Mouse (Mus musculus): ENCODE results near the gene Alox12.

The Alox12 gene

DNA sequence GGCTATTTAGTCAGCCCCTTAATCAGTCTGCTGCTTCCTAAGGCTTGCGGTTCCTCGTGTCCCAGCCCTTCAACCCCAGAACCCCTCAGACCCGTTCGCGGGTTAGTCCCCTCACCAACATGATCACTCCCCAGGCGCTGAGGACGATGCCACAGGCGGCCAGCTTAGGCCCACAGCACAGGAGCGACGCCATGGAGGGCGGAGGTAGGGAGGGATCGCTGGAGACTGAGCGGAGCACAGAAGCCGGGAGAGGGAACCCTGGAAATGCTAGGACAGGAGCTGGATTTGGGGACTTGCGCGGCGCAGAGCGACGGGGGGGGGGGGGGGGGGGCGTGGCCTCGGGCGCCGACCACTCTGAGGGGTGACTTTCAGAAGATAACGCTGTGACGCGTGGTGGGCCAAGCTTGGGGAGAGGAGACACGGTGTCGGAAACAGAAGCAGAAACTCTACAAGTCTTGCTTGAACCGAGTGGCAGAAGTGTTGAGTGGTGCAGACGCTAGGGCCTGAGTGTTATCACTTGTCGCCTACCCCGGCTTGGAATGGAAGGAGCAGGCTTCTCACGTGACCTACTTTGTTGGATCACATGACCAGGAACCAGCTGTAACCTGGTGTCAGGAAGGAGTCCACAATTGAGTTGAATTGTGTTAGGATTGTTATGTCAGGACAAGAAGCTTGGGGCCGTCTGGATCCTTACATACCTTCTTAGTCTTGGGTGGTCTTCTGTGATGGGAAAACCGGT, 15.4 kb downstream of the Alox12 start, which contains the start of the genes Gm21988 and Rnasek:
TSS of gene Gm21988 (minus strand) at position 290 of the 739 bp plus-strand sequence.
TSS of gene Rnasek (minus strand) at position 302 of the 739 bp plus-strand sequence.
- DNase-seq (ENCODE audit: low spot score in 2 of 2): peak; percentile 57 to 66

GRCm38 (mm10) chr11:70238591-70239440, 16.3 kb downstream of the Alox12 start:
- no peak for DNase-seq (ENCODE audit: low spot score in 2 of 2)

DNA sequence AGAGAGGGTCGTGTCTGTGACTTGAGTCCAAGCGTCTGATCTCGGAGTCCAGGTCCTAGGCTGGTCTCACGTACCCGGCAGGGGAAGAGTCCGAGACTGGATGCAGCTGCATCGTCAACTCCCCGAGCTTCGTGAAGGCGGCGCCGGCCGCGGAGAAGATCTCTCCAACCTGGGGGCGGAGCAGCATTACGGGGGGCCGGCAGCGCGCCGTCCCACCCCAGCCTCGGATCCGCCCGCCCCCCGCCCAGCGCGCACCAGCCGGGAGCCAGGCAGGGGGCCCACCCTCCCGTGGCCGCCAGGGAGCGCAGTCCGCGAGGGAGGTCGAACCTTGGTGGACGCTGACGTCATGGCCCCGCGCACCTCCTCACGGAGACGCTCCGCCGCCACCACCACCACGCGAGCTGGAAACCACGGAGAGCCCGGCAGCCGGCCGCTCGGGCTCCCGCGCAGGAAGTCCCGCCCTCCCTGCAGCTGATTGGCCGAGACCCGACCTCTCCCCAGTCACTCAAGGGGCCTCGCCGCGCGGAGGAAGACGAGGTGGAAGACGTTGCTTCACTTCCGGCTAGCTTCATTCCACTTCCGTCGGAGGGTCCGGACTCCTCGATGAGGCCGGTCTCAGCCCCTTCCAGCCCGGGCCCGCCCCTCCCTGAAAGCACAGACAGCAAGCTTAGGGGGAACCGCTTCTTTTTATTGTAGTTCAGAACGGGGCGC, 17.5 kb downstream of the Alox12 start, which contains the start of gene 0610010K14Rik:
TSS of gene 0610010K14Rik (minus strand) at position 458 of the 711 bp plus-strand sequence.
- peak; percentile 96 to 98 for DNase-seq (ENCODE audit: low spot score in 2 of 2)

DNA sequence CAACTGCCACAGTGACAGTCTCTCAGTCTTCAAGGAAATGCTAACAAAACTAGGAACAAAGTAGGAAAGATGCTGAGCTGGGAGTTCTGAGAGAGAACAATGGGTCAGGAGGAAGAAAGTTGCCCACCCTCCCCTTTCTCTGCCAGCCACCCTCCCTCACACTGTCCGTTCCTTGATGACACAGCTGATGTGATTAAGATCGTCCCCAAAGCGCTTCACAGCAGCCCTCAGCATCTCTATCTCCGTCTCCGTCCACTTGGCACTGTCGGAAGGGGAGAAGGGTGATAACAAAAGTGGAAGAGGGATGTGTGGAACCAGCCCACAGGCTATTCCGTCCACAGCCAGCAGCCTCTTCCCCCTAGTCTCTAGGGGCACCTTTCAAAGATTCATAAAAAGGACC, 18.4 kb downstream of the Alox12 start:
- DNase-seq (ENCODE audit: low spot score in 2 of 2): no peak

- DNase-seq (ENCODE audit: low spot score in 2 of 2): no peak
Observed at GRCm38 (mm10) chr11:70235254-70235900, 19.8 kb downstream of the Alox12 start.

DNA sequence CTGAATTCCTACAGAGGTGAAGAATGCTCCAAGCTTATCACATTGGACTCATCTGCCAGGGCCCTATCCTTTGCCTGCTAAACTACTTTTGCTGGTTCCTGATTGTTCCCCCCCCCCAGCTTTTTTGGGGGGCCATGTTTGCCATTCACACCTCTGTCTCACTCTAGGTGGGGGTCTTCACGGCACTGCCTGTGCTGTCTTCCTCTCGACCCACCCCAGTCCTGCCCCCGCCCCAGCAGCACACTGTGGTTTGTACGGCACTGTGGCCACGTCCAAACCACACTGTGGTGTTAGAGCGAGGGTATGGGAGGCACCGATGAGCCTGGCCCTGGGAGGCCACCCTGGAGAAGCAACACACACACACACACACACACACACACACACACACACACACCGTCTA, 20.7 kb downstream of the Alox12 start:
- DNase-seq (ENCODE audit: low spot score in 2 of 2): no peak

- no peak for DNase-seq (ENCODE audit: low spot score in 2 of 2)
Observed at GRCm38 (mm10) chr11:70234037-70234436, 21.1 kb downstream of the Alox12 start.

GRCm38 (mm10) chr11:70233016-70233415, 22.1 kb downstream of the Alox12 start:
- DNase-seq (ENCODE audit: low spot score in 2 of 2): no peak

- DNase-seq (ENCODE audit: low spot score in 2 of 2): no peak
Observed at GRCm38 (mm10) chr11:70232546-70232945, 22.6 kb downstream of the Alox12 start.

DNA sequence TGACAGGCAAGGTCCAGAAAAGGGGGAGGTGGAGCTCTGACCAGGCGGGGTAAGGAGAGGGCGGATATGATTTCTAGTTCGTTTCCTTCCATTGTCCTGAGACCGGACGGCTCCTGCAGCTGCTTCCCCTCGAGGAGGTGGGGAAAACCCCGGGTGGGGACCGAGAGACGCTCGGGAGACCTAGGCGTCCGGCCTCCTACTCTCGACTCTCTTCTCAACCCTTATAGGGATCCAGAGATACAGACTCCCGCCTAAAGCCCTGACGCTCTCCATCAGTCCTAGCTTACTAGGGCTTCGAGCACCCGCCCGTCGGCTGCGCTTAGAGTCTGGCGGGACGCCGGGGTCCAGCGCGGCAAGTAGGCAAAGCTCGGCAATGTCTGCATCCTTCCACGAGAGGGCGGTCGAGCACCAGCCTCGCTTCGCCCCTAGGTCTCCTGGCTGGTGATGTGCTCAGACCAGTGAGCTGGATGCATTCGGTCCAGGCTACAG, 24.9 kb downstream of the Alox12 start:
- DNase-seq (ENCODE audit: low spot score in 2 of 2): peak; percentile 67 to 82

- no peak for DNase-seq (ENCODE audit: low spot score in 2 of 2)
Observed at GRCm38 (mm10) chr11:70229260-70230010, 25.7 kb downstream of the Alox12 start, which contains the start of gene Bcl6b. TSS of gene Bcl6b (minus strand) at chr11:70229798.

DNA sequence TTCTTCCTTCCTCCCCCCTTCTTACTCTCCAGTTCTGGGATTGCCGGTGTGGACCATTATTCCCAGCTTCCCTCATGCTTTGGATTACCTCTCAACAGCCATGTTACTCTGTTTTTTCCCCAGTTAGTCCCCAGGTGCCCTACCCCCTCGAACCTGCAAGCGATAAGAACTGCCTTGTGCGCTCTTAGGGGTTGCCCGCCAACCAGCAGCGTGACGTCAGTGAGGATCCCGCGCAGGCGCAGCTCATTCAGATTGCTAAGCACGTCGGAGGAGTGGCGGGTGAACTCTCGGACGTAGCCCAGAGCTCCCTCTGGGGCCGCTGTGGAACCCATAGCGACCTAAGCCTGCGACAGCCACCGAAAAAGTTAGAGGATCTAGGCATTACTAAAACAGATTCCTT, 26.3 kb downstream of the Alox12 start:
- DNase-seq (ENCODE audit: low spot score in 2 of 2): peak; percentile 74 to 82

GRCm38 (mm10) chr11:70227661-70228245, 27.4 kb downstream of the Alox12 start:
- DNase-seq (ENCODE audit: low spot score in 2 of 2): no peak

DNA sequence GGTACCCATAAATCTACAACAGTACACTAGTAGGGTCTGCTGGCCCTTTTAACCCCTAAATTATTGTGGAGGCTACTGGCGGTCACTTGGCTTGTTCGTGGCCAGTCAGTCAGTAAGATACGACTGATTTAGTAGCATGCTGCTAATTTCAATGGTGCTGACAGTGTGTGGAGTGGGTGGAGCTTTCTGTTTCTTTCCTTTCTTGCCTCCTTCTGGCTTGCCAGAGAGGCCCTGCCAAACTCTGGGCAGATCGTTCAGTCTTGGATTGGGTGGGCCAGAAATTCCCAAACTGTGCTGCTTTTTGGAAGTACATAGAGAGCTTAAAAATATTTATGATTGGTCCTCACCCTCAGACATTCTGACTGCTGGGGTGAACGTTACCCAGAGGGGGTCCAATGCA, 28.0 kb downstream of the Alox12 start:
- DNase-seq (ENCODE audit: low spot score in 2 of 2): no peak

DNA sequence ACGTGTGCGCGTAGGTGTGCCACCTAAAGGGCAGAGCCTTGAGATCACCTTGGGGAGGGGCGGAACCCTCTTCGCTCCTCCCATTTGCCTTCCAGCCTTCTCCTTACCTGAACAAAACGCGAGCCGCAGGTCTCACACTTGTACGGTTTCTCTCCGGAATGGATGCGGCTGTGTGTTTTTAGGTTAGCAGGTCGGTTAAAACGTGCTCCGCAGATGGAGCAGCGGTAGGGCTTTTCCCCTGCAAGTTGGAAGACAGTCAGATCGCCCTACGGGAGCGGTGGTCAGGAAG, 28.6 kb downstream of the Alox12 start:
- DNase-seq (ENCODE audit: low spot score in 2 of 2): no peak

DNA sequence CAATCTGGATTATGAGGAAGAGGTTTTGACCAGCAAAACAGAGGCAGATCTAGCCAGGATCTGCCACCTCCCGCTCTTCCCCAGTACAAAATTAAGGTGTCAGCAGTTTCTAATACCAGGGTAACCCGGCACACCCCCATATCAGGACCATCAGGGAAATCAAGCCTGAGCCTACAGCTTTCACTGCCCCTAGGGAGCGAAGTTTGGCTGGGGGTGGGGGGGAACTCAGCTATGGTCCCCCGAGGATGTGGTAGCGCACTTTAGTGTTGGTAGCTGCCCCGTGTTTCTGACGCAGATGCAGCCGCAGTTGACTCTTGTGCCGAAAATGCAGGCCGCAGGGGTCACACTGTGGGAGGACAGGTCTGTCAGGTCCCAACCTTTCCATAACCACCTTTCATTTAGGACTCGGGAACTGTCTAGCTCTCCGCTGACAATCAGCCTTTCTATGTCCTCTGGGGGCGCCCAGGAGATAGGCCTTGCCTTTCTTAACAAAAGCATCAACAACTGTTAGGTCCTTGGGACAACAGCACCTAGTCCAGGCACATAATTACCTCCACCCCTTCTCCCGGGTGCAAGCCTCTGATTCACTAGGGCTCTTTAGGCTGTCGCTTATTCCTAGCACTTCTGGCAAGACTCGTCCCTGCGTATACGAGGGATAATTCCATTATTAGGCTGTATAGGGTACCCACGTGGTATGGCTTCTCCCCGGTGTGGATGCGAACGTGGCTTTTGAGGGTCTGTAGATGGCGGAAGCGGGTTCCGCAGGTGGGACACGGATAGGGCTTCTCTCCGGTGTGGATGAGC, 29.2 kb downstream of the Alox12 start:
- no peak for DNase-seq (ENCODE audit: low spot score in 2 of 2)

- no peak for DNase-seq (ENCODE audit: low spot score in 2 of 2)
Observed at GRCm38 (mm10) chr11:70223724-70224123, 31.4 kb downstream of the Alox12 start.

DNA sequence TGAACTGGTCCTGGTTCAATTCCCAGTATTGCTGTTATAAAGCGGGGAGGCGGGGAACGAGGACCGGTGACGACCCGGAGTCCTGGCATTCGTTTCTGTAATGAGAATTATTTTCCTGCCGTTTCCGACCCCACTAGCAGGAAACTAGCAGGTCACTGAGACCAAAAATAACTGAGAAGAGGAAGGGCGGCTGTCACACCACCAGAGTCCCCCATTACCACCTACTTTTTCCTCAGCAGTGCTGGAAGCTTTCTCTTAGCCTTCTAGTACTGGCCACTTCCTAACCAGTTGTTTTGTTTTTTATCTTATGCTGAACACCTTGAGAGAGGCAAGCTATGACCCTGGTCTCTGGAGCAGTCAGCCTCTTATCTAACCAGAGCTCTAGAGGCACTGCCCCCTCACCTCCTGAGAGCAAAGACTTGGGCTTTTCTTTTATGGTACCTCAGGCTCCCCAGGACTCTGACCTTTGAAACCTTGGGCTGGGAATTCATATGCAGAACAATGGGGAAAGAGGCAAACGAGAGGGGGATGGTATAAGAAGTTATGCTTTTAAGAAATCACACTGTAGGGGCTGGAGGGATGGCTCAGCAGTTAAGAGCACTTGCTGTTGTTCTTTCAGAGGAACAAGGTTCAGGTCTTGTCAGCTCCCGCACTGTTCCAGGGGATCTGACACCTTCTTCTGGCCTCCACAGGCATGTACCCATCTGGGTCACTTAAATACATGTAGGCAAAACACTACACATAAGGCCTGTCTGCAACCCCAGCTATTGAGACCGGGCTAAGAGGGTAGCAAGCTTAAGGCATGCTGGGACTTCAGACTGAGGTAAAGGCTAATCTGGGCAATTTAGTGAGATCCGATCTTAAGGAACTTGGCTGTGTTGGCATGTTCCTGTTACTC, 33.3 kb downstream of the Alox12 start:
- DNase-seq (ENCODE audit: low spot score in 2 of 2): no peak

Measured in spleen, postnatal 14 days (tissue).